In genomic region chr12:30286888-30287573, GRCm38 (mm10) we compare ENCODE assay signal across 19 mouse cellular contexts.
A peak's percentile ranks its signal among the peaks of the same experiment; 100 is the strongest.
DNase-seq lines count a peak whose midpoint lies in the region; ATAC-seq and TF ChIP-seq lines count a peak whose summit lies in the region.
"Had no signal": no experiment of that assay in that cellular context is flagged by ENCODE, and none has a peak within 500 bp of the region (broad histone marks: within the 10 kb centered on the region; RNA-seq: fewer than 3 reads in every experiment).

No protein-coding gene starts in this region.

- DNase-seq in cerebellum, postnatal 10 days = peak; percentile 13 to 33
- DNase-seq in hindbrain, embryonic 11.5 days (ENCODE audit: low spot score) = no peak
- DNase-seq in brain, embryonic 14.5 days (ENCODE audit: low read depth) = peak; percentile 54
- peak; percentile 45 for DNase-seq in limb, embryonic 10.5 days (ENCODE audit: low spot score)
- DNase-seq: adrenal gland, postnatal 10 days; cerebellum, adult 9-11 months; heart, postnatal 10 days; liver; lung, adult 18-20 months; thymus, postnatal 14 days had no signal

- H3K4me1 ChIP-seq in hindbrain, embryonic 15.5 days (replicated peaks) = peaks cover 6% of the 10 kb centered on the region; the same call in 1 of the 2 replicates
- H3K4me1 ChIP-seq in hindbrain, embryonic 11.5 days (replicated peaks; ENCODE audit: control insufficient read depth, insufficient read depth, low read length) = no peaks in the 10 kb centered on the region
- peaks cover 9% of the 10 kb centered on the region for H3K4me1 ChIP-seq in limb, embryonic 10.5 days
- no peaks in the 10 kb centered on the region for H3K4me1 ChIP-seq in heart, embryonic 12.5 days (replicated peaks)
- H3K4me1 ChIP-seq in midbrain, embryonic 16.5 days (ENCODE audit: control insufficient read depth, insufficient read depth, low read length) = no peaks in the 10 kb centered on the region; the same call in 1 of the 2 replicates
- H3K4me1 ChIP-seq: embryonic facial prominence, embryonic 12.5 days; midbrain, embryonic 15.5 days had no signal

- H3K9ac ChIP-seq in hindbrain, embryonic 15.5 days = no peak overlapping the region
- H3K9ac ChIP-seq in hindbrain, embryonic 11.5 days (ENCODE audit: low read depth, low read length) = no peak overlapping the region
- H3K9ac ChIP-seq in heart, embryonic 12.5 days = no peak overlapping the region
- H3K9ac ChIP-seq in midbrain, embryonic 16.5 days (ENCODE audit: low read depth, low read length) = no peak overlapping the region
- H3K9ac ChIP-seq: embryonic facial prominence, embryonic 12.5 days; midbrain, embryonic 15.5 days had no signal

- no peak for ATAC-seq in cerebellum, adult (ENCODE audit: insufficient number of reproducible peaks, low FRiP score, low TSS enrichment)
- peak; percentile 54; the same call in 1 of the 2 replicates for ATAC-seq in hindbrain, embryonic 15.5 days (ENCODE audit: low FRiP score, low read depth)
- no peak for ATAC-seq in hindbrain, embryonic 11.5 days (ENCODE audit: low FRiP score)
- no peak for ATAC-seq in heart, embryonic 12.5 days (ENCODE audit: insufficient number of reproducible peaks, low FRiP score)
- no peak for ATAC-seq in midbrain, embryonic 16.5 days
- ATAC-seq: intestine, embryonic 16.5 days; midbrain, embryonic 15.5 days had no signal

- no peaks in the 10 kb centered on the region for H3K27me3 ChIP-seq in hindbrain, embryonic 15.5 days
- no peaks in the 10 kb centered on the region for H3K27me3 ChIP-seq in hindbrain, embryonic 11.5 days (ENCODE audit: control insufficient read depth, insufficient read depth, low read length)
- 0 out of 2 replicates have a peak, but pooled peaks cover 4% of the 10 kb centered on the region for H3K27me3 ChIP-seq in limb, embryonic 10.5 days (ENCODE audit: low read depth, poor library complexity, severe bottlenecking)
- H3K27me3 ChIP-seq in heart, embryonic 12.5 days (replicated peaks) = no peaks in the 10 kb centered on the region; the same call in 1 of the 2 replicates
- no peaks in the 10 kb centered on the region for H3K27me3 ChIP-seq in midbrain, embryonic 16.5 days (ENCODE audit: control insufficient read depth, insufficient read depth, low read depth, low read length)
- H3K27me3 ChIP-seq: embryonic facial prominence, embryonic 12.5 days; midbrain, embryonic 15.5 days had no signal

- 59% methylated on average over 5 of the region's 5 CpGs for WGBS in hindbrain, embryonic 15.5 days
- WGBS in hindbrain, embryonic 11.5 days = 78% methylated on average over 5 of the region's 5 CpGs
- WGBS in limb, embryonic 10.5 days = 49% methylated on average over 5 of the region's 5 CpGs
- WGBS in heart, embryonic 12.5 days = 82% methylated on average over 5 of the region's 5 CpGs
- whole genome bisulfite sequencing in midbrain, embryonic 16.5 days = 75% methylated on average over 5 of the region's 5 CpGs

- no peak overlapping the region for H3K4me2 ChIP-seq in hindbrain, embryonic 15.5 days
- no peak overlapping the region for H3K4me2 ChIP-seq in hindbrain, embryonic 11.5 days (replicated peaks; ENCODE audit: low read depth, low read length)
- H3K4me2 ChIP-seq in heart, embryonic 12.5 days = no peak overlapping the region
- no peak overlapping the region for H3K4me2 ChIP-seq in midbrain, embryonic 16.5 days (ENCODE audit: low read length)
- H3K4me2 ChIP-seq: embryonic facial prominence, embryonic 12.5 days; midbrain, embryonic 15.5 days had no signal

- H3K4me3 ChIP-seq in hindbrain, embryonic 15.5 days = no peak overlapping the region
- no peak overlapping the region for H3K4me3 ChIP-seq in hindbrain, embryonic 11.5 days (ENCODE audit: low read depth, low read length)
- no peak overlapping the region for H3K4me3 ChIP-seq in limb, embryonic 10.5 days
- H3K4me3 ChIP-seq in heart, embryonic 12.5 days = no peak overlapping the region
- H3K4me3 ChIP-seq in midbrain, embryonic 16.5 days (ENCODE audit: low read depth, low read length) = no peak overlapping the region
- H3K4me3 ChIP-seq: embryonic facial prominence, embryonic 12.5 days; midbrain, embryonic 15.5 days had no signal

- no peak overlapping the region for H3K27ac ChIP-seq in hindbrain, embryonic 15.5 days (replicated peaks)
- no peak overlapping the region for H3K27ac ChIP-seq in hindbrain, embryonic 11.5 days (ENCODE audit: low read depth, low read length)
- H3K27ac ChIP-seq in limb, embryonic 10.5 days = no peak overlapping the region
- no peak overlapping the region for H3K27ac ChIP-seq in heart, embryonic 12.5 days (ENCODE audit: poor library complexity, severe bottlenecking)
- H3K27ac ChIP-seq in midbrain, embryonic 16.5 days (ENCODE audit: low read length) = no peak overlapping the region
- H3K27ac ChIP-seq: embryonic facial prominence, embryonic 12.5 days; kidney, postnatal 0 days; macrophage; midbrain, embryonic 15.5 days had no signal

- H3K9me3 ChIP-seq in hindbrain, embryonic 15.5 days = no peaks in the 10 kb centered on the region
- H3K9me3 ChIP-seq in hindbrain, embryonic 11.5 days (ENCODE audit: control insufficient read depth, low read length) = no peaks in the 10 kb centered on the region
- H3K9me3 ChIP-seq in limb, embryonic 10.5 days (replicated peaks) = no peaks in the 10 kb centered on the region
- no peaks in the 10 kb centered on the region for H3K9me3 ChIP-seq in heart, embryonic 12.5 days (replicated peaks)
- H3K9me3 ChIP-seq in midbrain, embryonic 16.5 days (replicated peaks; ENCODE audit: control insufficient read depth, low read length, poor library complexity, severe bottlenecking) = no peaks in the 10 kb centered on the region
- H3K9me3 ChIP-seq: embryonic facial prominence, embryonic 12.5 days; midbrain, embryonic 15.5 days had no signal

- H3K36me3 ChIP-seq in hindbrain, embryonic 15.5 days = no peaks in the 10 kb centered on the region
- no peaks in the 10 kb centered on the region for H3K36me3 ChIP-seq in hindbrain, embryonic 11.5 days (ENCODE audit: control insufficient read depth, insufficient read depth, low read length)
- no peaks in the 10 kb centered on the region for H3K36me3 ChIP-seq in limb, embryonic 10.5 days
- no peaks in the 10 kb centered on the region for H3K36me3 ChIP-seq in heart, embryonic 12.5 days
- H3K36me3 ChIP-seq in midbrain, embryonic 16.5 days (ENCODE audit: control insufficient read depth, insufficient read depth, low read length) = no peaks in the 10 kb centered on the region
- H3K36me3 ChIP-seq: embryonic facial prominence, embryonic 12.5 days; midbrain, embryonic 15.5 days had no signal

- no peak for TF ChIP-seq POLR2A in brain, embryonic 14.5 days (IDR thresholded peaks at IDR 0.05; ENCODE audit: borderline replicate concordance, extremely low read depth, insufficient read depth, insufficient read length, poor library complexity, severe bottlenecking)

- no peak for TF ChIP-seq CTCF in brain, embryonic 14.5 days (IDR thresholded peaks at IDR 0.05; ENCODE audit: borderline replicate concordance, extremely low read depth, insufficient read depth, insufficient read length)
